Mouse (Mus musculus) heart, embryonic 11.5 days (tissue): Measurements from ENCODE around the gene Hmcn1. TPM values are rescaled to one million over a fixed set of nuclear protein-coding genes. Genes with fewer than 3 reads are reported as not detected.

Experiments
- ATAC-seq: fragments of 200-750 bp; cut with Nextera tagmentation; replicated peaks from 2 replicates; pipeline ENCODE4 v1.8.0; 2017; ENCODE audit warnings: moderate library complexity; ENCODE audit not compliant: insufficient number of reproducible peaks, low FRiP score, low TSS enrichment
- H3K27ac ChIP-seq: fragments of 300-500 bp; sonication (generic); 2 replicates; pipeline ENCODE4 v1.5.1; 2014; ENCODE audit warnings: mild to moderate bottlenecking, low read depth, low read length
- H3K27me3 ChIP-seq: fragments of 300-500 bp; sonication (generic); 2 replicates; pipeline ENCODE4 v1.6.1; 2014; ENCODE audit warnings: mild to moderate bottlenecking, low read length, mixed read lengths; ENCODE audit not compliant: control insufficient read depth, insufficient read depth
- H3K36me3 ChIP-seq: fragments of 300-500 bp; sonication (generic); 2 replicates; pipeline ENCODE4 v1.6.1; 2014; ENCODE audit warnings: mild to moderate bottlenecking, low read length, moderate library complexity, mixed read lengths; ENCODE audit not compliant: control insufficient read depth, insufficient read depth
- H3K4me1 ChIP-seq: fragments of 300-500 bp; sonication (generic); 2 replicates; pipeline ENCODE4 v1.6.1; 2014; ENCODE audit warnings: low read length; ENCODE audit not compliant: control insufficient read depth, insufficient read depth
- H3K4me2 ChIP-seq: fragments of 300-500 bp; sonication (generic); 2 replicates; pipeline ENCODE4 v1.6.1; 2014; ENCODE audit warnings: mild to moderate bottlenecking, moderate library complexity
- H3K4me3 ChIP-seq: fragments of 300-500 bp; sonication (generic); 2 replicates; pipeline ENCODE4 v1.5.1; 2014; ENCODE audit warnings: low read depth, low read length
- H3K9ac ChIP-seq: fragments of 300-500 bp; sonication (generic); 2 replicates; pipeline ENCODE4 v1.6.1; 2014; ENCODE audit warnings: mild to moderate bottlenecking, low read depth, low read length, moderate library complexity
- H3K9me3 ChIP-seq: fragments of 300-500 bp; sonication (generic); replicated peaks from 2 replicates; pipeline ENCODE4 v1.6.1; 2016; ENCODE audit warnings: low read length; ENCODE audit not compliant: control insufficient read depth
- WGBS: fragments of 180-500 bp; shearing (Covaris S2); extraction: QIAGEN DNeasy Blood & Tissue Kit; methylation state at CpG from one replicate; pipeline ENCODE4 v1.1.7; 2014; ENCODE audit not compliant: insufficient replicate concordance; 5-methylcytosine and 5-hydroxymethylcytosine counted together
- polyA plus RNA-seq: library from polyadenylated mRNA; unstranded; fragments of >200 nt; fragmentation: Nextera tagmentation; extraction: Ambion mirVana; gene quantifications from 2 replicates; pipeline ENCODE4 v1.2.1, GENCODE M21; 2014

The Hmcn1 gene
- polyA plus RNA-seq, 1 experiment from 2014 or later, result 24.8 TPM

DNA sequence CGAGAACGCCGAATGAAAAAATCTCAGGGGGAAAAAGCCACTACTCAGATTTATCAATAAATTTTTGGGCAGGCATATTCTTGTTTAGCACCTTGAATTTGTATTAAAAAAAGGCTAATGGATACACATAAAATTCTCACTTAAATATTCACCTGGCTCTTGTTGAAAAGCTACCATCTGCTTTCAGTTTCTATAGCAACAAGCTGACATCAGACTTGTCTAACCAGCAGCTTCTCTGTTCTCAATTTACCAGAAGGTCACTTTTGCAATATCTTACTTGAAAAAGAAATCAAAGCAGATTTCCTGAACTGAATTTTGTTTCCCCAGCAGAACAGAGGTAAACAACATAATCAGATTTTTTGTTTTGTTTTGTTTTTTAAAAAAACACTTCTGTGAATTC, 311.8 kb downstream of the Hmcn1 start:
- H3K36me3 ChIP-seq, result peaks cover 6% of the 10 kb centered on the region

DNA sequence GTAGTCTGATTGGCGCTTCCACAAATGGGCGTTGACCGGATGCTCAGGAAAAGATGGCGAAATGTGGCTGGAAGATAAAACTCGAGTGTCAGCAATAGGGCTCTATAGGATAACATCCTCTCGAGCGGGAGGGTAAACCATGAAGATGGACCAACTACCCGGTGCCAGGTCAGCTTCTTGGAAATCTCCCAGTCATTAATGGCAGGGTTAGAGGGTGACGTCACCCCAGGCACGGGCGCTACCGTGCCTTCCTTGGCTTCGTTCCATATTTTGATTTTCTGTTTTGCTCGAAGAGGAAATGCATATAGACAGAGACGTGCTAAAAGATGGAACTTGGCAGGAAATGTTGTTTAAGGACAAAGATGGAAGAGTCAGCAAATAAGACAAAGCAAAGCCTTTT, 312.2 kb downstream of the Hmcn1 start:
- Histone ChIP-seq H3K4me1 (no peaks in the 10 kb centered on the region), H3K36me3 (peaks cover 6% of the 10 kb centered on the region; the same call in 1 of the 2 replicates), H3K27ac (no peak overlapping the region), H3K9me3 (no peaks in the 10 kb centered on the region), H3K27me3 (no peaks in the 10 kb centered on the region), H3K4me2 (no peak overlapping the region), H3K9ac (no peak overlapping the region), H3K4me3 (no peak overlapping the region)
- no peak for ATAC-seq
- WGBS, result 75% methylated on average over 15 of the region's 15 CpGs

More for the DNA sequence above, 311.8 kb downstream of the Hmcn1 start:
- no peak overlapping the region for H3K4me2 ChIP-seq
- H3K27ac ChIP-seq, result no peak overlapping the region
- no peak overlapping the region for H3K9ac ChIP-seq
- H3K4me1 ChIP-seq, result no peaks in the 10 kb centered on the region
- no peaks in the 10 kb centered on the region for H3K27me3 ChIP-seq
- WGBS, result 94% methylated on average over 3 of the region's 3 CpGs
- no peak for ATAC-seq
- H3K9me3 ChIP-seq, result no peaks in the 10 kb centered on the region
- H3K4me3 ChIP-seq, result no peak overlapping the region

DNA sequence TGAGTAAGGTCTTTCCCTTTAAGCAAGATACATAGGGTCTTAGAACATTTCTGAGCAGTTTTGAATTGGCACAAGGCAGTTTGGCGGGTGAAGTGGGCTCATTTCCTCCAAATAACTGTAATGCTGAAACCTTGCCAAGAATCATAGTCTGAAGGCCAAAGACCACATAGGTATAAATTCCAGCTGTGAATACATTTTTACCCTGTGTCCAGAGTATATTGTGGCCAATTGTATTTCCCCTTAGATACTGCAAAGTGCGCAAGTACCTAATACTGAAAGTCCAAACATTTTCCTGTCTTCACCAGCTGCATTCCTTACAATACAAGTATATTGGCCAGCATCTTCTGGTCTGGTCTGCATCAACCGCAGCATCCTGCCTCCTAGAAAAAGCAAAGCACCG, 312.9 kb downstream of the Hmcn1 start:
- no peak for ATAC-seq
- no peaks in the 10 kb centered on the region for H3K4me1 ChIP-seq
- H3K9ac ChIP-seq, result no peak overlapping the region
- 74% methylated on average over 4 of the region's 4 CpGs for WGBS
- H3K27me3 ChIP-seq, result no peaks in the 10 kb centered on the region
- H3K9me3 ChIP-seq, result no peaks in the 10 kb centered on the region
- no peak overlapping the region for H3K27ac ChIP-seq
- H3K4me2 ChIP-seq, result no peak overlapping the region
- H3K4me3 ChIP-seq, result no peak overlapping the region
- peaks cover 7% of the 10 kb centered on the region for H3K36me3 ChIP-seq

DNA sequence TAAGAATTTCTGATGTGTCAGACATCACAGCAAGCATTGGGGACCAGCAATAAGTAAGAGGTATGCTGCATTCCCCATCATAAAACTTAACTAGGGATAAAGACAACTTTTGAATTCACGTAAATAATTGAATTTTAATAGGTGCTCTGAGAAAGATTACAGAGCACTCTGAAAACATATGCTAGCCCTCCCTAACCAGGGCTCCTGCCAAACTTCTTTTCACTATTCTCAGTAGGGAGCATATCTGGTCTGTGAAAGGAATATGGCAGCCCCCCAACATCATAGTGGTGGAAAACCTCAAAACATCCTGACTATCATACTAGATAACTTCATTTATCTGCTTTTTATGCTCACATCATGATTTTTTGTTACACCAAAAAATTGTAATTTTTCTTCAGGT, 347.9 kb downstream of the Hmcn1 start:
- Histone ChIP-seq H3K9me3 (0 out of 2 replicates have a peak, but pooled peaks cover 3% of the 10 kb centered on the region), H3K4me2 (no peak overlapping the region), H3K27ac (no peak overlapping the region), H3K27me3 (no peaks in the 10 kb centered on the region), H3K36me3 (peaks cover 17% of the 10 kb centered on the region), H3K4me3 (no peak overlapping the region), H3K9ac (no peak overlapping the region), H3K4me1 (no peaks in the 10 kb centered on the region)
- 84% methylated on average over 1 of the region's 1 CpGs for WGBS
- no peak for ATAC-seq

DNA sequence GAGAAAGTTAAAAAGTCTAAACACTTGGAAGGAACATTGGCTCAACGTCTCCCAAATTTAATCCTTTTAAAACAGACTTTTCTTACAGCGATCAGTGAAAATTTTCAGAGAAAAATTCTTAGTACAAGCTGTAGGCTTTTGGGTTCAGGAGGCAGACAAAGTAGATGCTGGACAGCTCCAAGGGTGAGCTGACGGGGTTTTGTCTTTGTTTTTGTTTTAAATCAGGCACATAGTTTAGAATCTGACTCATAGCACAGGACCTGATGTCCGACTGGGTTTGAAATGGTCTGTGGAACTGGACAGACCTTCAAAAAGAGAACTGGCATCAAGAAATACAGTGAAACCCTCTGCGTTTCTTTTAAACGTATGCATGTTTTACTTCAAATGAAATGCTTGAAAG, 353.7 kb downstream of the Hmcn1 start:
- no peak overlapping the region for H3K9ac ChIP-seq
- no peak overlapping the region for H3K27ac ChIP-seq
- WGBS, result 54% methylated on average over 6 of the region's 6 CpGs
- no peak for ATAC-seq
- no peaks in the 10 kb centered on the region for H3K4me1 ChIP-seq
- no peaks in the 10 kb centered on the region for H3K9me3 ChIP-seq
- no peak overlapping the region for H3K4me2 ChIP-seq
- no peaks in the 10 kb centered on the region for H3K27me3 ChIP-seq
- no peak overlapping the region for H3K4me3 ChIP-seq
- H3K36me3 ChIP-seq, result no peaks in the 10 kb centered on the region

DNA sequence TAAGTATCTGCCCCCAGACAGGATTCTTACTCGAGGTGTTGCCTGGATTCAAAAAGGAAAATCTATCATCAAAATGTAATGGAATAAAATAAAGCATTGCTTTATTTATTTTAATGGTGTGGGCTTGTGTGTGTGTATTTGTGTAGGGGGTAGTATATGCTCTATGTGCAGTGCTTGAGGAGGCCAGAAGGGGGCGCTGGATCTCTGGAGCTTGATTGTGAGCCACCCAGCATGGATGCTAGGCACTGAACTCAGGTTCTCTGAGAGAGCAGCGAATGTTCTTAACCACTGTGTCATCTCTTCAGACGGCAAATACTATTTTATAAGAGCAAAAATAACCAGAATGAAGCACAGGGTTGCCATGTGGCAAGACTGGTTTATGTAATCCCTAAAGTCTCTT, 360.7 kb downstream of the Hmcn1 start:
- WGBS, result 63% methylated on average over 4 of the region's 4 CpGs
- Histone ChIP-seq H3K4me2 (no peak overlapping the region), H3K4me1 (no peaks in the 10 kb centered on the region), H3K27me3 (no peaks in the 10 kb centered on the region), H3K9me3 (no peaks in the 10 kb centered on the region), H3K36me3 (peaks cover 4% of the 10 kb centered on the region; the same call in 1 of the 2 replicates), H3K9ac (no peak overlapping the region), H3K4me3 (no peak overlapping the region), H3K27ac (no peak overlapping the region)
- no peak for ATAC-seq

DNA sequence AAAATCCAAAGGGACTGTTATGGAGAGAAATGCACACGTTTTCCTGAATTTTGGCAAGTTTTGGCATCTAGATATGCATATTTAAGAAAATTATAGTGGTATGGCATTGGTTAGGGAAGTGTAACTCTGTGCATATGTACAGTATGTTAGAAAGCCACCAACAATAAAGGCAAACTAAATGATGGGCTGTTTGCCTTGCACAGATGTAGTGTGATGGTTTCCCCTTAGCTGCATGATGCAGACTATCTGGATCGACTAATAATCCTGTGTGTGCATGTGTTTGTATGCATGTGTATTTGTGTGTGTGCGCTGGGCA, 361.4 kb downstream of the Hmcn1 start:
- peaks cover 4% of the 10 kb centered on the region; the same call in 1 of the 2 replicates for H3K36me3 ChIP-seq
- H3K4me1 ChIP-seq, result no peaks in the 10 kb centered on the region
- no peaks in the 10 kb centered on the region for H3K9me3 ChIP-seq
- no peak overlapping the region for H3K4me2 ChIP-seq
- H3K27me3 ChIP-seq, result no peaks in the 10 kb centered on the region
- no peak overlapping the region for H3K27ac ChIP-seq
- no peak overlapping the region for H3K4me3 ChIP-seq
- 76% methylated on average over 3 of the region's 3 CpGs for WGBS
- H3K9ac ChIP-seq, result no peak overlapping the region
- no peak for ATAC-seq

DNA sequence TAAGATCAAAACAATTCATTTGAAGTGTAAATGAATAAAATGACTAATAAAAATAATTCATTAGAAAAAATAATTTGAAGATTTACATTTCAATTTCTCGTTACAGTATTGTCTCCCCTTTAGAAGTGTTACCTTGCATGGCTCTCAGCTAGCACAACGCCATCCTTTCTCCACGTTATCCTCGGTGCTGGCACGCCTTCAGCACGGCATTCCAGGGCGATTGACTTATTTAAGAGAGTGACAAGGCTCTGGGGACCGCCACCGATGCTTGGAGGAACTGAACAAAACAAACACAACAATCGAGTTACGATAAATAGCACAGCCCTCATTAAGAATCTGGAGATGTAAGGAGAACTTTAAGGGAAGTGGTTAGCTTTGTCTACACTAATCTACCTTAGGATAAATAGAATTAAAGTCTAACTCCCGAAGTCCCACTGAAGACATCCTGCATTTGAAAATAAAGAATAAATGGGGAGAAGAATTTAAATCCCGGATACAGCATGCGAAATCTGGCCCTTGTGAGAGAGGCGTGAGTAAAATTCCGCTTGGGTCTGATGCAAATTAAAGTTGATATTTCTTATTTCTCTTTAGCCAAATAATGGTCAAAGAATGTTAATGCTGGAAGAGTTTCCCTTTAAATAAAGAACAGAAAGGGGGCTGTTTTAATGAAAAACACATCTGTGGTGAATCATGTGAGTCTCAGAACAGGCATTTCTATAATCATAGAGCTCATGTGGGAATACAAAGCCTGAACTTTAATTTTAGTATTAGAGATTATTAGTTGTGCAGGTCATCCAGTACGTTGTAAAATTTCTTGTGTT, 362.0 kb downstream of the Hmcn1 start:
- H3K4me3 ChIP-seq, result no peak overlapping the region

DNA sequence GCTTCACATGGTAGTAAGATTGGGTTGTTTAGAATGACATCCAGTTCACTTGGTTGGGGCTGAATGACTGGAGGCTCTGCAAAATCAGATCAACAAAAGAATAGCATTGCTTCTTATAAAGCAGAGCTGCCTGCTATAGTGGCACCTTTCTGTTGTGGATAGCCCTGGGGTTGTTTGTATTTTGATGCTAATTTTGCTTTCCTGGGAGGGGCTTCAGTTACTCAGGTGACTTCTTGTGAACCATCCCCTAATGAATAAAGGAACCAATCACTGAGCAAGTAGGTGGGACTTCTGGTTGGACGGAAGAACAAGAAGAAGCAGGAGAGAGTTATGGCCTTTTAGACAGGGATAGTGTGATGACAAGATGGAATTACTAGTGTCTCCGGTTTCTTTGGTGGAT, 370.0 kb downstream of the Hmcn1 start:
- Histone ChIP-seq H3K4me1 (no peaks in the 10 kb centered on the region), H3K36me3 (peaks cover 8% of the 10 kb centered on the region), H3K27me3 (no peaks in the 10 kb centered on the region), H3K9me3 (no peaks in the 10 kb centered on the region), H3K9ac (no peak overlapping the region), H3K27ac (no peak overlapping the region), H3K4me3 (no peak overlapping the region), H3K4me2 (no peak overlapping the region)
- ATAC-seq, result no peak
- 87% methylated on average over 2 of the region's 2 CpGs for WGBS

More for the DNA sequence above, 362.0 kb downstream of the Hmcn1 start:
- Histone ChIP-seq H3K36me3 (peaks cover 4% of the 10 kb centered on the region; the same call in 1 of the 2 replicates), H3K4me1 (no peaks in the 10 kb centered on the region), H3K27me3 (no peaks in the 10 kb centered on the region), H3K9ac (no peak overlapping the region), H3K9me3 (no peaks in the 10 kb centered on the region), H3K4me2 (no peak overlapping the region), H3K27ac (no peak overlapping the region)
- ATAC-seq, result no peak
- 83% methylated on average over 17 of the region's 17 CpGs for WGBS
